Mouse (Mus musculus) adrenal gland, adult 18-20 months (tissue): ENCODE results near the gene Polrmt. TPM values are rescaled to one million over a fixed set of nuclear protein-coding genes. Genes with fewer than 3 reads are reported as not detected.

ENCODE experiments used
- DNase-seq, 2 experiments: peaks; one replicate each; pipeline ENCODE4 v3.0.0; 2021 to 2022; ENCODE audit warnings: low spot score in 2 of 2
- total RNA-seq, 2 experiments: library from RNA; stranded (reverse); gene quantifications; 1 replicate in 1 of 2; 2 replicates in 1 of 2; pipeline ENCODE4 v1.2.3; 2021

The Polrmt gene
- total RNA-seq, 2 experiments from 2014 or later = 53.0 to 59.0 TPM

- no peak for DNase-seq
Measured at GRCm38 (mm10) chr10:79743650-79744365, 2.6 kb downstream of the Polrmt start.

GRCm38 (mm10) chr10:79743161-79743560 is 3.2 kb downstream of the Polrmt start:
- DNase-seq = no peak

GRCm38 (mm10) chr10:79740863-79741262 is 5.5 kb downstream of the Polrmt start:
- no peak for DNase-seq

- no peak for DNase-seq
Measured at GRCm38 (mm10) chr10:79739234-79739633, 7.1 kb downstream of the Polrmt start.

- DNase-seq = no peak
Measured at GRCm38 (mm10) chr10:79738259-79738658, 8.1 kb downstream of the Polrmt start.

GRCm38 (mm10) chr10:79736706-79737105 is 9.7 kb downstream of the Polrmt start:
- no peak for DNase-seq

- no peak for DNase-seq
Measured at GRCm38 (mm10) chr10:79735361-79735760, 11.0 kb downstream of the Polrmt start.

GRCm38 (mm10) chr10:79733847-79734246 is 12.5 kb downstream of the Polrmt start:
- no peak for DNase-seq

- DNase-seq = no peak
Measured at GRCm38 (mm10) chr10:79732500-79732899, 13.9 kb downstream of the Polrmt start.

GRCm38 (mm10) chr10:79729357-79729965 is 16.9 kb downstream of the Polrmt start:
- DNase-seq = no peak

GRCm38 (mm10) chr10:79728323-79729249 is 17.8 kb downstream of the Polrmt start:
- DNase-seq = no peak

GRCm38 (mm10) chr10:79726090-79726489 is 20.3 kb downstream of the Polrmt start:
- DNase-seq = peak; percentile 64 to 69

GRCm38 (mm10) chr10:79723692-79724091 is 22.7 kb downstream of the Polrmt start:
- DNase-seq = no peak

- no peak for DNase-seq
Measured at GRCm38 (mm10) chr10:79723047-79723446, 23.3 kb downstream of the Polrmt start.

GRCm38 (mm10) chr10:79721089-79721488 is 25.3 kb downstream of the Polrmt start:
- no peak for DNase-seq

GRCm38 (mm10) chr10:79717640-79718357 is 28.6 kb downstream of the Polrmt start:
- DNase-seq = peak; percentile 72 to 73

- no peak for DNase-seq
Measured at GRCm38 (mm10) chr10:79716988-79717355, 29.4 kb downstream of the Polrmt start.

- DNase-seq = no peak
Measured at GRCm38 (mm10) chr10:79716254-79716987, 30.0 kb downstream of the Polrmt start, which contains the start of gene Hcn2. Hcn2 (plus strand) TSS chr10:79716634.

GRCm38 (mm10) chr10:79714996-79715395 is 31.4 kb downstream of the Polrmt start:
- DNase-seq = no peak

- DNase-seq = no peak
Measured at GRCm38 (mm10) chr10:79713163-79713562, 33.2 kb downstream of the Polrmt start.
